Mouse (Mus musculus): ENCODE results near the gene Pik3cd.
A peak's percentile ranks its signal among the peaks of the same experiment; 100 is the strongest.

Gene Pik3cd

GRCm38 (mm10) chr4:149724916-149725470 lies 22.6 kb upstream of the Pik3cd start:
- no peak for DNase-seq (ENCODE audit: extremely low spot score, low spot score)

- no peak for DNase-seq (ENCODE audit: extremely low spot score, low spot score)
These were observed 21.7 kb upstream of the Pik3cd start for GRCm38 (mm10) chr4:149723855-149724731.

GRCm38 (mm10) chr4:149723021-149723390 lies 20.6 kb upstream of the Pik3cd start:
- DNase-seq (ENCODE audit: extremely low spot score, low spot score), result no peak

GRCm38 (mm10) chr4:149722104-149723020 lies 20.0 kb upstream of the Pik3cd start:
- DNase-seq (ENCODE audit: extremely low spot score, low spot score), result no peak

GRCm38 (mm10) chr4:149721163-149721562 lies 18.8 kb upstream of the Pik3cd start:
- no peak for DNase-seq (ENCODE audit: extremely low spot score, low spot score)

GRCm38 (mm10) chr4:149719686-149720085 lies 17.3 kb upstream of the Pik3cd start:
- no peak for DNase-seq (ENCODE audit: extremely low spot score, low spot score)

- no peak for DNase-seq (ENCODE audit: extremely low spot score, low spot score)
These were observed 12.2 kb upstream of the Pik3cd start for GRCm38 (mm10) chr4:149714542-149714941.

- DNase-seq (ENCODE audit: extremely low spot score, low spot score), result peak; percentile 75
These were observed 9.6 kb upstream of the Pik3cd start for GRCm38 (mm10) chr4:149711955-149712354.

- DNase-seq (ENCODE audit: extremely low spot score, low spot score), result no peak
These were observed 9.1 kb upstream of the Pik3cd start for GRCm38 (mm10) chr4:149711485-149711884.

- DNase-seq (ENCODE audit: extremely low spot score, low spot score), result no peak
These were observed 8.1 kb upstream of the Pik3cd start for GRCm38 (mm10) chr4:149710510-149710909.

- DNase-seq (ENCODE audit: extremely low spot score, low spot score), result no peak
These were observed 3.6 kb upstream of the Pik3cd start for GRCm38 (mm10) chr4:149705941-149706340.

- no peak for DNase-seq (ENCODE audit: extremely low spot score, low spot score)
These were observed 2.9 kb upstream of the Pik3cd start for GRCm38 (mm10) chr4:149705298-149705697.

- DNase-seq (ENCODE audit: extremely low spot score, low spot score), result no peak
These were observed 753 bp downstream of the Pik3cd start for GRCm38 (mm10) chr4:149701426-149702209.

GRCm38 (mm10) chr4:149699953-149700352 lies 2.4 kb downstream of the Pik3cd start:
- DNase-seq (ENCODE audit: extremely low spot score, low spot score), result no peak

GRCm38 (mm10) chr4:149698197-149698821 lies 4.1 kb downstream of the Pik3cd start:
- DNase-seq (ENCODE audit: extremely low spot score, low spot score), result peak; percentile 71

- DNase-seq (ENCODE audit: extremely low spot score, low spot score), result no peak
These were observed 4.7 kb downstream of the Pik3cd start for GRCm38 (mm10) chr4:149697506-149698196.

GRCm38 (mm10) chr4:149696189-149696971 lies 6.0 kb downstream of the Pik3cd start:
- no peak for DNase-seq (ENCODE audit: extremely low spot score, low spot score)

GRCm38 (mm10) chr4:149691368-149691767 lies 11.0 kb downstream of the Pik3cd start:
- DNase-seq (ENCODE audit: extremely low spot score, low spot score), result no peak

- DNase-seq (ENCODE audit: extremely low spot score, low spot score), result no peak
These were observed 11.5 kb downstream of the Pik3cd start for GRCm38 (mm10) chr4:149690828-149691280.
